Mouse (Mus musculus) neural tube, embryonic 13.5 days (tissue): ENCODE results near the gene Il5ra. TPM values are rescaled to one million over a fixed set of nuclear protein-coding genes. Genes with fewer than 3 reads are reported as not detected.

Experiments
- ATAC-seq: fragments of 200-750 bp; cut with Nextera tagmentation; 2 replicates; pipeline ENCODE4 v1.8.0; 2017; ENCODE audit warnings: low read depth, mild to moderate bottlenecking, moderate TSS enrichment, moderate library complexity
- H3K27ac ChIP-seq: fragments of 300-500 bp; sonication (generic); replicated peaks from 2 replicates; pipeline ENCODE4 v1.5.1; 2015; ENCODE audit warnings: moderate library complexity, mild to moderate bottlenecking, inconsistent platforms
- H3K27me3 ChIP-seq: fragments of 300-500 bp; sonication (generic); 2 replicates; pipeline ENCODE4 v1.6.1; 2015; ENCODE audit warnings: mild to moderate bottlenecking, inconsistent platforms
- H3K36me3 ChIP-seq: fragments of 300-500 bp; sonication (generic); 2 replicates; pipeline ENCODE4 v1.6.1; 2015; ENCODE audit warnings: mild to moderate bottlenecking, inconsistent platforms
- H3K4me1 ChIP-seq: fragments of 300-500 bp; sonication (generic); replicated peaks from 2 replicates; pipeline ENCODE4 v1.6.1; 2015; ENCODE audit warnings: inconsistent platforms
- H3K4me2 ChIP-seq: fragments of 300-500 bp; sonication (generic); 2 replicates; pipeline ENCODE4 v1.6.1; 2015; ENCODE audit warnings: inconsistent platforms, mild to moderate bottlenecking, moderate library complexity
- H3K4me3 ChIP-seq: fragments of 300-500 bp; sonication (generic); 2 replicates; pipeline ENCODE4 v1.5.1; 2015; ENCODE audit warnings: mild to moderate bottlenecking, inconsistent platforms
- H3K9ac ChIP-seq: fragments of 300-500 bp; sonication (generic); 2 replicates; pipeline ENCODE4 v1.6.1; 2015; ENCODE audit warnings: moderate library complexity, mild to moderate bottlenecking, inconsistent platforms
- H3K9me3 ChIP-seq: fragments of 300-500 bp; sonication (generic); 2 replicates; pipeline ENCODE4 v1.6.1; 2016; ENCODE audit warnings: inconsistent platforms
- WGBS: fragments of 180-500 bp; shearing (Covaris S2); methylation state at CpG from one replicate; pipeline ENCODE4 v1.1.7; 2015; 5-methylcytosine and 5-hydroxymethylcytosine counted together
- polyA plus RNA-seq: library from polyadenylated mRNA; unstranded; fragments of >200 nt; fragmentation: Nextera tagmentation; extraction: Ambion mirVana; gene quantifications from 2 replicates; pipeline ENCODE4 v1.2.1, GENCODE M21; 2015

The Il5ra gene
- polyA plus RNA-seq, 1 experiment from 2014 or later: not detected

- Histone ChIP-seq H3K27ac (no peak overlapping the region), H3K9me3 (no peaks in the 10 kb centered on the region), H3K36me3 (no peaks in the 10 kb centered on the region), H3K4me1 (no peaks in the 10 kb centered on the region), H3K27me3 (no peaks in the 10 kb centered on the region), H3K4me3 (no peak overlapping the region), H3K4me2 (no peak overlapping the region), H3K9ac (no peak overlapping the region)
- no peak for ATAC-seq
- 84% methylated on average over 1 of the region's 1 CpGs for WGBS
Measured at GRCm38 (mm10) chr6:106761486-106761885, 12.6 kb upstream of the Il5ra start.

- Histone ChIP-seq H3K9ac (no peak overlapping the region), H3K4me2 (no peak overlapping the region), H3K36me3 (no peaks in the 10 kb centered on the region), H3K4me3 (no peak overlapping the region), H3K9me3 (no peaks in the 10 kb centered on the region), H3K4me1 (no peaks in the 10 kb centered on the region), H3K27me3 (no peaks in the 10 kb centered on the region), H3K27ac (no peak overlapping the region)
- ATAC-seq: no peak
- WGBS: 81% methylated on average over 3 of the region's 3 CpGs
Measured at GRCm38 (mm10) chr6:106760473-106761218, 11.8 kb upstream of the Il5ra start.

- no peaks in the 10 kb centered on the region for H3K9me3 ChIP-seq
- ATAC-seq: no peak
- H3K4me1 ChIP-seq: no peaks in the 10 kb centered on the region
- H3K27me3 ChIP-seq: no peaks in the 10 kb centered on the region
- no peak overlapping the region for H3K9ac ChIP-seq
- no peak overlapping the region for H3K4me3 ChIP-seq
- WGBS: 74% methylated on average over 3 of the region's 3 CpGs
- H3K4me2 ChIP-seq: no peak overlapping the region
- H3K36me3 ChIP-seq: no peaks in the 10 kb centered on the region
- no peak overlapping the region for H3K27ac ChIP-seq
Measured at GRCm38 (mm10) chr6:106758299-106758698, 9.5 kb upstream of the Il5ra start.

- Histone ChIP-seq H3K36me3 (no peaks in the 10 kb centered on the region), H3K4me3 (no peak overlapping the region), H3K9me3 (no peaks in the 10 kb centered on the region), H3K4me2 (no peak overlapping the region), H3K27me3 (no peaks in the 10 kb centered on the region), H3K4me1 (no peaks in the 10 kb centered on the region), H3K27ac (no peak overlapping the region), H3K9ac (no peak overlapping the region)
- ATAC-seq: no peak
- WGBS: 70% methylated on average over 7 of the region's 7 CpGs
Measured at GRCm38 (mm10) chr6:106750291-106750690, 1.5 kb upstream of the Il5ra start.

- Histone ChIP-seq H3K36me3 (no peaks in the 10 kb centered on the region), H3K27me3 (no peaks in the 10 kb centered on the region), H3K4me2 (no peak overlapping the region), H3K4me1 (no peaks in the 10 kb centered on the region), H3K27ac (no peak overlapping the region), H3K9me3 (no peaks in the 10 kb centered on the region), H3K9ac (no peak overlapping the region), H3K4me3 (no peak overlapping the region)
- 82% methylated on average over 3 of the region's 3 CpGs for WGBS
- no peak for ATAC-seq
Measured at GRCm38 (mm10) chr6:106747804-106748203, 1.0 kb downstream of the Il5ra start.

- Histone ChIP-seq H3K4me2 (no peak overlapping the region), H3K27ac (no peak overlapping the region), H3K36me3 (no peaks in the 10 kb centered on the region), H3K9ac (no peak overlapping the region), H3K27me3 (no peaks in the 10 kb centered on the region), H3K9me3 (no peaks in the 10 kb centered on the region), H3K4me3 (no peak overlapping the region), H3K4me1 (no peaks in the 10 kb centered on the region)
- 94% methylated on average over 5 of the region's 5 CpGs for WGBS
- no peak for ATAC-seq
Measured at GRCm38 (mm10) chr6:106747251-106747650, 1.6 kb downstream of the Il5ra start.

- H3K27me3 ChIP-seq: no peaks in the 10 kb centered on the region
- WGBS: 85% methylated on average over 7 of the region's 7 CpGs
- no peak overlapping the region for H3K4me2 ChIP-seq
- ATAC-seq: no peak
- H3K9ac ChIP-seq: no peak overlapping the region
- H3K4me3 ChIP-seq: no peak overlapping the region
- H3K9me3 ChIP-seq: no peaks in the 10 kb centered on the region
- H3K36me3 ChIP-seq: no peaks in the 10 kb centered on the region
- H3K27ac ChIP-seq: no peak overlapping the region
- H3K4me1 ChIP-seq: no peaks in the 10 kb centered on the region
Measured at GRCm38 (mm10) chr6:106745673-106746394, 3.0 kb downstream of the Il5ra start.

- Histone ChIP-seq H3K4me2 (no peak overlapping the region), H3K27me3 (no peaks in the 10 kb centered on the region), H3K9me3 (no peaks in the 10 kb centered on the region), H3K27ac (no peak overlapping the region), H3K9ac (no peak overlapping the region), H3K36me3 (no peaks in the 10 kb centered on the region), H3K4me1 (no peaks in the 10 kb centered on the region), H3K4me3 (no peak overlapping the region)
- WGBS: 76% methylated on average over 7 of the region's 7 CpGs
- no peak for ATAC-seq
Measured at GRCm38 (mm10) chr6:106743556-106744233, 5.1 kb downstream of the Il5ra start.

- H3K4me1 ChIP-seq: no peaks in the 10 kb centered on the region
- no peak overlapping the region for H3K9ac ChIP-seq
- H3K36me3 ChIP-seq: no peaks in the 10 kb centered on the region
- no peak overlapping the region for H3K4me2 ChIP-seq
- no peak overlapping the region for H3K4me3 ChIP-seq
- WGBS: 94% methylated on average over 1 of the region's 1 CpGs
- H3K9me3 ChIP-seq: no peaks in the 10 kb centered on the region
- no peaks in the 10 kb centered on the region for H3K27me3 ChIP-seq
- ATAC-seq: no peak
- H3K27ac ChIP-seq: no peak overlapping the region
Measured at GRCm38 (mm10) chr6:106740244-106740825, 8.5 kb downstream of the Il5ra start.

GRCm38 (mm10) chr6:106738229-106738628 is 10.6 kb downstream of the Il5ra start:
- no peaks in the 10 kb centered on the region for H3K4me1 ChIP-seq
- H3K27ac ChIP-seq: no peak overlapping the region
- no peak overlapping the region for H3K4me2 ChIP-seq
- ATAC-seq: no peak
- no peaks in the 10 kb centered on the region for H3K36me3 ChIP-seq
- no peak overlapping the region for H3K9ac ChIP-seq
- 73% methylated on average over 3 of the region's 3 CpGs for whole genome bisulfite sequencing
- no peak overlapping the region for H3K4me3 ChIP-seq
- no peaks in the 10 kb centered on the region for H3K9me3 ChIP-seq
- H3K27me3 ChIP-seq: no peaks in the 10 kb centered on the region

- 84% methylated on average over 4 of the region's 4 CpGs for WGBS
- Histone ChIP-seq H3K9ac (no peak overlapping the region), H3K9me3 (no peaks in the 10 kb centered on the region), H3K4me3 (no peak overlapping the region), H3K4me2 (no peak overlapping the region), H3K36me3 (no peaks in the 10 kb centered on the region), H3K27me3 (no peaks in the 10 kb centered on the region), H3K4me1 (no peaks in the 10 kb centered on the region), H3K27ac (no peak overlapping the region)
- no peak for ATAC-seq
Measured at GRCm38 (mm10) chr6:106732563-106732962, 16.3 kb downstream of the Il5ra start.

- H3K4me2 ChIP-seq: no peak overlapping the region
- no peak overlapping the region for H3K27ac ChIP-seq
- H3K4me1 ChIP-seq: no peaks in the 10 kb centered on the region
- 85% methylated on average over 4 of the region's 4 CpGs for WGBS
- H3K9ac ChIP-seq: no peak overlapping the region
- no peaks in the 10 kb centered on the region for H3K36me3 ChIP-seq
- no peak for ATAC-seq
- H3K4me3 ChIP-seq: no peak overlapping the region
- H3K9me3 ChIP-seq: no peaks in the 10 kb centered on the region
- no peaks in the 10 kb centered on the region for H3K27me3 ChIP-seq
Measured at GRCm38 (mm10) chr6:106729682-106730314, 19.0 kb downstream of the Il5ra start.
